Mouse (Mus musculus): ENCODE results near the gene Utf1.

The Utf1 gene

GRCm38 (mm10) chr7:139956658-139957057, 13.1 kb downstream of the Utf1 start:
- CTCF ChIA-PET = interaction anchor here in 1 of 4 experiments (1.2 kb wide), 1 partner anchor 107 kb away, joined by 4 read pairs; no protein-coding TSS in a partner anchor
- POLR2A ChIA-PET = interaction anchor here in 2 of 4 experiments (0.6 to 2.0 kb wide), 6 partner anchors 9 to 142 kb away, joined by 3 to 9 read pairs (median 4); no protein-coding TSS in a partner anchor

- ChIA-PET CTCF (interaction anchor here in 2 of 4 experiments (0.8 to 1.1 kb wide), 2 partner anchors 12 kb away, joined by 3 to 4 read pairs; no protein-coding TSS in a partner anchor), POLR2A (interaction anchor here in 3 of 4 experiments (0.6 to 2.0 kb wide), 6 partner anchors 13 to 17 kb away, joined by 3 to 5 read pairs (median 4); partner anchors contain the start of gene Utf1 (in 1 of the 3))
Observed at GRCm38 (mm10) chr7:139957437-139957836, 13.8 kb downstream of the Utf1 start.

GRCm38 (mm10) chr7:139957958-139958357, 14.4 kb downstream of the Utf1 start:
- ChIA-PET CTCF (interaction anchor here in 2 of 4 experiments (0.8 to 1.1 kb wide), 2 partner anchors 11 kb away, joined by 3 to 4 read pairs; no protein-coding TSS in a partner anchor), POLR2A (interaction anchor here (0.6 to 2.0 kb wide), 8 partner anchors 8 to 17 kb away, joined by 3 to 5 read pairs (median 4); partner anchors contain the start of gene Utf1 (in 2 of the 4))

- ChIA-PET POLR2A (interaction anchor here in 3 of 4 experiments (0.5 to 2.8 kb wide), 6 partner anchors 10 to 1808 kb away, joined by 3 to 8 read pairs (median 3); no protein-coding TSS in a partner anchor), CTCF (interaction anchor here in 1 of 4 experiments (0.6 to 0.7 kb wide), 2 partner anchors 8 to 70 kb away, joined by 3 to 19 read pairs; no protein-coding TSS in a partner anchor)
Observed at GRCm38 (mm10) chr7:139961141-139961540, 17.6 kb downstream of the Utf1 start.

GRCm38 (mm10) chr7:139963814-139964213, 20.2 kb downstream of the Utf1 start:
- CTCF ChIA-PET = interaction anchor here in 3 of 4 experiments (0.7 to 1.3 kb wide), 3 partner anchors 31 to 100 kb away, joined by 3 to 4 read pairs (median 4); no protein-coding TSS in a partner anchor
- POLR2A ChIA-PET = interaction anchor here in 3 of 4 experiments (0.5 to 1.6 kb wide), 7 partner anchors 9 to 480 kb away, joined by 3 to 8 read pairs (median 4); partner anchors contain the start of gene Fuom (in 1 of the 3)

GRCm38 (mm10) chr7:139967175-139967574, 23.6 kb downstream of the Utf1 start:
- ChIA-PET CTCF (interaction anchor here in 1 of 4 experiments (0.6 kb wide), 1 partner anchor 919 kb away, joined by 3 read pairs; no protein-coding TSS in a partner anchor), POLR2A (no interaction called here)

- ChIA-PET POLR2A (interaction anchor here in 2 of 4 experiments (0.7 to 2.2 kb wide), 4 partner anchors 18 to 1087 kb away, joined by 3 to 6 read pairs (median 5); partner anchors contain the start of gene Adam8 (in 1 of the 2)), CTCF (interaction anchor here (0.7 to 6.3 kb wide), 17 partner anchors 8 to 106 kb away, joined by 3 to 51 read pairs (median 7); partner anchors contain the start of genes 6430531B16Rik (in 2 of the 4) and Adam8 (in 1 of the 4))
Observed at GRCm38 (mm10) chr7:139968428-139968827, 24.8 kb downstream of the Utf1 start.

- ChIA-PET CTCF (interaction anchor here (0.5 to 6.3 kb wide), 66 partner anchors 7 to 1425 kb away, joined by 3 to 51 read pairs (median 4); partner anchors contain the start of genes 6430531B16Rik (in 2 of the 4), Adam8 (in 1 of the 4), Cfap46 (in 1 of the 4) and Kndc1 (in 1 of the 4)), POLR2A (interaction anchor here (0.6 to 2.2 kb wide), 15 partner anchors 8 to 1252 kb away, joined by 3 to 7 read pairs (median 4); partner anchors contain the start of genes 6430531B16Rik (in 1 of the 4), Adam8 (in 1 of the 4) and Kndc1 (in 1 of the 4))
Observed at GRCm38 (mm10) chr7:139969348-139970130, 25.9 kb downstream of the Utf1 start.

- CTCF ChIA-PET = interaction anchor here (0.6 to 6.3 kb wide), 29 partner anchors 8 to 1424 kb away, joined by 3 to 51 read pairs (median 7); partner anchors contain the start of genes 6430531B16Rik (in 2 of the 4), Adam8 (in 1 of the 4), Cfap46 (in 1 of the 4) and Kndc1 (in 1 of the 4)
- POLR2A ChIA-PET = interaction anchor here in 3 of 4 experiments (0.7 to 1.9 kb wide), 9 partner anchors 8 to 187 kb away, joined by 3 to 7 read pairs (median 4); partner anchors contain the start of gene 6430531B16Rik (in 1 of the 3)
Observed at GRCm38 (mm10) chr7:139970216-139970919, 26.8 kb downstream of the Utf1 start.

GRCm38 (mm10) chr7:139970979-139971378, 27.4 kb downstream of the Utf1 start:
- CTCF ChIA-PET = interaction anchor here in 3 of 4 experiments (1.4 to 6.3 kb wide), 8 partner anchors 16 to 92 kb away, joined by 7 to 51 read pairs (median 15); partner anchors contain the start of gene Adam8 (in 1 of the 3)
- POLR2A ChIA-PET = interaction anchor here in 3 of 4 experiments (0.7 to 2.3 kb wide), 9 partner anchors 14 to 188 kb away, joined by 3 to 13 read pairs (median 4); partner anchors contain the start of genes Adam8 (in 1 of the 3) and Mtg1 (in 1 of the 3)

GRCm38 (mm10) chr7:139971436-139971835, 27.8 kb downstream of the Utf1 start:
- POLR2A ChIA-PET = interaction anchor here in 2 of 4 experiments (0.9 to 3.1 kb wide), 10 partner anchors 14 to 166 kb away, joined by 3 to 13 read pairs (median 4); partner anchors contain the start of genes Adam8 (in 2 of the 2) and Mtg1 (in 1 of the 2)

GRCm38 (mm10) chr7:139972923-139973331, 29.3 kb downstream of the Utf1 start:
- ChIA-PET POLR2A (interaction anchor here (0.5 to 3.1 kb wide), 18 partner anchors 9 to 160 kb away, joined by 3 to 13 read pairs (median 3); partner anchors contain the start of genes Adam8 (in 2 of the 4), Tubgcp2 (in 1 of the 4) and Zfp511 (in 1 of the 4)), CTCF (interaction anchor here in 3 of 4 experiments (0.6 to 6.3 kb wide), 7 partner anchors 21 to 89 kb away, joined by 3 to 51 read pairs (median 3); partner anchors contain the start of gene Adam8 (in 1 of the 3))

More at GRCm38 (mm10) chr7:139971436-139971835, 27.8 kb downstream of the Utf1 start:
- CTCF ChIA-PET = interaction anchor here in 3 of 4 experiments (1.4 to 6.3 kb wide), 7 partner anchors 17 to 91 kb away, joined by 7 to 51 read pairs (median 15); partner anchors contain the start of gene Adam8 (in 1 of the 3)

GRCm38 (mm10) chr7:139974307-139974706, 30.7 kb downstream of the Utf1 start:
- POLR2A ChIA-PET = interaction anchor here in 3 of 4 experiments (0.6 to 3.1 kb wide), 6 partner anchors 18 to 84 kb away, joined by 3 to 12 read pairs (median 4); partner anchors contain the start of gene Adam8 (in 1 of the 3)

GRCm38 (mm10) chr7:139975471-139975870, 31.9 kb downstream of the Utf1 start:
- POLR2A ChIA-PET = interaction anchor here in 2 of 4 experiments (0.6 to 1.0 kb wide), 2 partner anchors 16 kb away, joined by 4 to 6 read pairs; no protein-coding TSS in a partner anchor

More at GRCm38 (mm10) chr7:139974307-139974706, 30.7 kb downstream of the Utf1 start:
- CTCF ChIA-PET = interaction anchor here in 1 of 4 experiments (6.3 kb wide), 1 partner anchor 20 kb away, joined by 51 read pairs; the partner anchor contains the start of gene Adam8

GRCm38 (mm10) chr7:139978278-139978892, 34.8 kb downstream of the Utf1 start, which contains the start of gene 6430531B16Rik:
Gene 6430531B16Rik, minus strand, starts transcription at chr7:139978755.
- POLR2A ChIA-PET = interaction anchor here in 3 of 4 experiments (0.7 to 1.4 kb wide), 14 partner anchors 9 to 295 kb away, joined by 3 to 6 read pairs (median 3); partner anchors contain the start of genes Adam8 (in 2 of the 3), Cfap46 (in 1 of the 3), Msx3 (in 1 of the 3) and Tubgcp2 (in 1 of the 3)
- CTCF ChIA-PET = interaction anchor here in 3 of 4 experiments (0.6 to 2.2 kb wide), 7 partner anchors 9 to 867 kb away, joined by 3 to 10 read pairs (median 7); partner anchors contain the start of gene Scgb1c1 (in 1 of the 3)

More at GRCm38 (mm10) chr7:139975471-139975870, 31.9 kb downstream of the Utf1 start:
- CTCF ChIA-PET = interaction anchor here in 3 of 4 experiments (0.6 to 0.7 kb wide), 3 partner anchors 19 to 75 kb away, joined by 3 to 5 read pairs (median 3); no protein-coding TSS in a partner anchor
